Mouse (Mus musculus) hindbrain, embryonic 12.5 days (tissue): ENCODE measurements at regions not wholly inside any gene's neighbourhood (a gene's known extent, or its start where the extent isn't known, plus 50 kb on each side); places are given as distances from the start of the nearest gene placed in this dataset.

ENCODE experiments used
- ATAC-seq: fragments of 200-750 bp; cut with Nextera tagmentation; 2 replicates; pipeline ENCODE4 v1.8.0; 2017; ENCODE audit warnings: moderate TSS enrichment; ENCODE audit not compliant: low FRiP score
- H3K27ac ChIP-seq: fragments of 300-500 bp; sonication (generic); 2 replicates; pipeline ENCODE4 v1.5.1; 2016; ENCODE audit warnings: mild to moderate bottlenecking
- H3K27me3 ChIP-seq: fragments of 300-500 bp; sonication (generic); 2 replicates; pipeline ENCODE4 v1.6.1; 2016; ENCODE audit warnings: mild to moderate bottlenecking
- H3K36me3 ChIP-seq: fragments of 300-500 bp; sonication (generic); 2 replicates; pipeline ENCODE4 v1.6.1; 2016; ENCODE audit warnings: mild to moderate bottlenecking
- H3K4me1 ChIP-seq: fragments of 300-500 bp; sonication (generic); 2 replicates; pipeline ENCODE4 v1.6.1; 2016
- H3K4me2 ChIP-seq: fragments of 300-500 bp; sonication (generic); replicated peaks from 2 replicates; pipeline ENCODE4 v1.6.1; 2016; ENCODE audit warnings: mild to moderate bottlenecking
- H3K4me3 ChIP-seq: fragments of 300-500 bp; sonication (generic); 2 replicates; pipeline ENCODE4 v1.5.1; 2016; ENCODE audit warnings: mild to moderate bottlenecking
- H3K9ac ChIP-seq: fragments of 300-500 bp; sonication (generic); 2 replicates; pipeline ENCODE4 v1.6.1; 2016; ENCODE audit warnings: mild to moderate bottlenecking, moderate library complexity
- H3K9me3 ChIP-seq: fragments of 300-500 bp; sonication (generic); replicated peaks from 2 replicates; pipeline ENCODE4 v1.6.1; 2016; ENCODE audit warnings: mild to moderate bottlenecking
- WGBS: fragments of 180-500 bp; shearing (Covaris S2); methylation state at CpG from one replicate; pipeline ENCODE4 v1.1.7; 2016; 5-methylcytosine and 5-hydroxymethylcytosine counted together

DNA sequence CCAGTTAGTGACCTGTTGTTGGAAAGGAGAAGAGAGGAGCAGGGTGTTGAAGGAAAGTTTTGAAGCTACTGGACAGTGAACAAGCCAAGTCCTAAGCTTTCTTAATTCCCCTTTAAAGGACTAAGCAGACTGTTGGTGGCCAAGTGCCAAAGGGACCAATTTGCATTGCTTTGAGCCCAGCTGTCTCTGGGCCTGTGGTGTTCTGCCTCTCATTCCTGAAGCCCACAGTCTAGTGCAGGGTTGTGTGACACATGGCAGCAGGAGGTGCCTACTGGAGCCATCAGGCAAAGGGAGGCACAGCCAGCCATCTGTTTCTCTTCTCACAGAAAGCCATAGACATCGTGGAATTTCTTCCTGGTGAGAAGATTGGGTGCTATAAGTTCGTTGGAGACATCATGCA is 278.6 kb downstream of the Myh15 start:
- Histone ChIP-seq H3K36me3 (no peaks in the 10 kb centered on the region), H3K4me2 (no peak overlapping the region), H3K27me3 (no peaks in the 10 kb centered on the region), H3K27ac (no peak overlapping the region), H3K4me3 (no peak overlapping the region), H3K9me3 (no peaks in the 10 kb centered on the region), H3K9ac (no peak overlapping the region), H3K4me1 (no peaks in the 10 kb centered on the region)
- WGBS, result 59% methylated on average over 2 of the region's 2 CpGs
- ATAC-seq, result no peak

- H3K36me3 ChIP-seq, result no peaks in the 10 kb centered on the region
- H3K4me2 ChIP-seq, result no peak overlapping the region
- H3K27ac ChIP-seq, result no peak overlapping the region
- no peaks in the 10 kb centered on the region for H3K9me3 ChIP-seq
- H3K27me3 ChIP-seq, result no peaks in the 10 kb centered on the region
- H3K4me3 ChIP-seq, result no peak overlapping the region
- no peaks in the 10 kb centered on the region for H3K4me1 ChIP-seq
- ATAC-seq, result no peak
- no peak overlapping the region for H3K9ac ChIP-seq
- WGBS, result 100% methylated on average over 1 of the region's 1 CpGs
These were observed 280.7 kb downstream of the Myh15 start for GRCm38 (mm10) chr16:49337948-49338347.

- Histone ChIP-seq H3K9ac (no peak overlapping the region), H3K36me3 (no peaks in the 10 kb centered on the region), H3K27me3 (no peaks in the 10 kb centered on the region), H3K4me1 (no peaks in the 10 kb centered on the region), H3K4me2 (no peak overlapping the region), H3K27ac (no peak overlapping the region), H3K4me3 (no peak overlapping the region), H3K9me3 (no peaks in the 10 kb centered on the region)
- 79% methylated on average over 3 of the region's 3 CpGs for WGBS
- ATAC-seq, result no peak
These were observed 301.1 kb downstream of the Myh15 start for GRCm38 (mm10) chr16:49358404-49358803.

GRCm38 (mm10) chr16:49361731-49362130 is 304.4 kb downstream of the Myh15 start:
- WGBS, result 90% methylated on average over 1 of the region's 1 CpGs
- no peak for ATAC-seq
- H3K27ac ChIP-seq, result no peak overlapping the region

GRCm38 (mm10) chr16:49369450-49369849 is 312.2 kb downstream of the Myh15 start:
- H3K4me2 ChIP-seq, result no peak overlapping the region
- H3K27me3 ChIP-seq, result no peaks in the 10 kb centered on the region
- no peak for ATAC-seq
- H3K4me3 ChIP-seq, result no peak overlapping the region
- no peaks in the 10 kb centered on the region for H3K4me1 ChIP-seq
- WGBS, result 90% methylated on average over 9 of the region's 9 CpGs
- H3K9me3 ChIP-seq, result no peaks in the 10 kb centered on the region
- H3K9ac ChIP-seq, result no peak overlapping the region
- H3K27ac ChIP-seq, result no peak overlapping the region
- H3K36me3 ChIP-seq, result no peaks in the 10 kb centered on the region

More at GRCm38 (mm10) chr16:49361731-49362130, 304.4 kb downstream of the Myh15 start:
- H3K4me1 ChIP-seq, result no peaks in the 10 kb centered on the region
- no peak overlapping the region for H3K9ac ChIP-seq
- no peaks in the 10 kb centered on the region for H3K27me3 ChIP-seq
- H3K36me3 ChIP-seq, result no peaks in the 10 kb centered on the region
- H3K9me3 ChIP-seq, result no peaks in the 10 kb centered on the region
- no peak overlapping the region for H3K4me2 ChIP-seq
- H3K4me3 ChIP-seq, result no peak overlapping the region

DNA sequence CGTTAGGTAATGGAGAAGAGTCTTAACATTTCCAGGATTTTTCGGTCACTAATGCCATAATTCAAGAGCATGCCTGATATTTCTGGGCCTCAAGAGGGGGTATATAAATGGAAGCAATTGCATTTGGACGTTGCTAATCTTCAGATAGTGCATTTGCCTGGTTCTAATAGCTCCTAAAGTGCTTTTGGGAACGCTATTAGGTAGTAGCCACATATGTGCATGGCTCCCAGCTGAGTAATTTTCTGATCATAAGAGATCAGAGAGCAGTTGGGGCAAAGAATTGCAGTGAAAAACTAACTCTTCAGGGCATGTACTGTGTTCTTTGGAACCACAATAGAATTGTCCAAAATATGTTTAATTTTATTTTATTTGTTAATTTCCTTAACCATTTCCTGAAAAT is 317.8 kb downstream of the Myh15 start:
- H3K36me3 ChIP-seq, result no peaks in the 10 kb centered on the region
- no peak overlapping the region for H3K4me3 ChIP-seq
- ATAC-seq, result no peak
- no peak overlapping the region for H3K4me2 ChIP-seq
- no peaks in the 10 kb centered on the region for H3K4me1 ChIP-seq
- no peaks in the 10 kb centered on the region for H3K27me3 ChIP-seq
- H3K9ac ChIP-seq, result no peak overlapping the region
- H3K27ac ChIP-seq, result no peak overlapping the region
- 71% methylated on average over 4 of the region's 4 CpGs for WGBS
- no peaks in the 10 kb centered on the region for H3K9me3 ChIP-seq

- H3K27me3 ChIP-seq, result no peaks in the 10 kb centered on the region
These were observed 320.0 kb upstream of the Ift57 start for GRCm38 (mm10) chr16:49378917-49379473.

DNA sequence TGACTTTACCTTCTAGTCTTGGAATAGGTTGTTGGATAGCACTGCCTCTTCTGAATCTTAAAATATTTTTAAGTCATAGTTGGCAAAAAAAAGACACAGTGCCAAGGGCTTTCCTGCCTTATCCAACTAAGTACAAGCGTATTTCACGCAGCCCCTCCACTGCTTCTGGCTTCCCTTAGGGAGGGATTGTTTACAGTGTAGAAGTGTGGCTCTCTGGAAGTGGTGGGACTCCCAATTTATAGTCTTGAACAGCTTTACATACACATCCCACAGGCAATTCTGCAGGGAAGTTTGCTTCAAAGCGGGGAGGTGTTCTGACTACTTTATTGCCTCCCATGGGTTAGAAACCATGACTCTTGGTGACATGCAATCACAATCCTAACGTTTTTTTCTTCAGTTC is 310.9 kb upstream of the Ift57 start:
- H3K9me3 ChIP-seq, result no peaks in the 10 kb centered on the region
- H3K4me2 ChIP-seq, result no peak overlapping the region
- no peak overlapping the region for H3K4me3 ChIP-seq
- H3K27me3 ChIP-seq, result no peaks in the 10 kb centered on the region
- no peak for ATAC-seq
- no peaks in the 10 kb centered on the region for H3K4me1 ChIP-seq
- H3K9ac ChIP-seq, result no peak overlapping the region
- 72% methylated on average over 4 of the region's 4 CpGs for WGBS
- H3K27ac ChIP-seq, result no peak overlapping the region
- H3K36me3 ChIP-seq, result no peaks in the 10 kb centered on the region

More at GRCm38 (mm10) chr16:49378917-49379473, 320.0 kb upstream of the Ift57 start:
- no peaks in the 10 kb centered on the region for H3K36me3 ChIP-seq
- no peak overlapping the region for H3K9ac ChIP-seq
- ATAC-seq, result no peak
- no peak overlapping the region for H3K27ac ChIP-seq
- no peak overlapping the region for H3K4me3 ChIP-seq
- no peaks in the 10 kb centered on the region for H3K9me3 ChIP-seq
- H3K4me1 ChIP-seq, result no peaks in the 10 kb centered on the region
- H3K4me2 ChIP-seq, result no peak overlapping the region

GRCm38 (mm10) chr16:49407956-49408795 is 290.9 kb upstream of the Ift57 start:
- Histone ChIP-seq H3K36me3 (no peaks in the 10 kb centered on the region), H3K27me3 (no peaks in the 10 kb centered on the region), H3K4me1 (peaks cover 10% of the 10 kb centered on the region; the same call in 1 of the 2 replicates), H3K4me2 (peak overlapping the region; percentile 34), H3K4me3 (no peak overlapping the region), H3K27ac (peak overlapping the region; percentile 26), H3K9me3 (no peaks in the 10 kb centered on the region), H3K9ac (no peak overlapping the region)
- 22% methylated on average over 16 of the region's 16 CpGs for WGBS
- ATAC-seq, result peak; percentile 88

GRCm38 (mm10) chr16:49409235-49409634 is 289.8 kb upstream of the Ift57 start:
- Histone ChIP-seq H3K9ac (no peak overlapping the region), H3K27ac (no peak overlapping the region; the same call in 1 of the 2 replicates), H3K4me1 (peaks cover 10% of the 10 kb centered on the region; the same call in 1 of the 2 replicates), H3K9me3 (no peaks in the 10 kb centered on the region), H3K36me3 (no peaks in the 10 kb centered on the region), H3K27me3 (no peaks in the 10 kb centered on the region), H3K4me3 (no peak overlapping the region), H3K4me2 (no peak overlapping the region)
- WGBS, result 90% methylated on average over 4 of the region's 4 CpGs
- no peak for ATAC-seq

DNA sequence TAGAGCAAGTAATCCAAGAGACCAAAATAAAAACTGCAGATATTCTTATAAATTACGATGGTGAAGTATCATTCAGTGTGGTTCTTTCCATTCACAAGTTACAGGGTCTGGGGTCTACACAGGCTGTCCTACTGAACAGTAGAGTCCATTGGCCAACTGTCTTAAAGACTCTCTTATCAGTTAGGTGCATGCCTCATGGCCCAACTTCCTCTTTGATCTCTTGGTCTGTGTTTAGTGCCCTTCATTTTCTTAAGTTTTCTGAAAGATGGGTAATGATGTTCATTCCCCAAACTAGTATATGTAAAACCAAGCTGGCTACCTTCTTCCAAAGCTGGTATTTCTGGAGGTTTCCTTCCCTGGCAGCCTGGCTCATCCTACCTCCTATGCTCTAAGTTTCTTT is 268.7 kb upstream of the Ift57 start:
- H3K4me1 ChIP-seq, result no peaks in the 10 kb centered on the region
- H3K9ac ChIP-seq, result no peak overlapping the region

GRCm38 (mm10) chr16:49431902-49432301 is 267.1 kb upstream of the Ift57 start:
- Histone ChIP-seq H3K9me3 (no peaks in the 10 kb centered on the region), H3K9ac (no peak overlapping the region), H3K4me3 (no peak overlapping the region), H3K36me3 (no peaks in the 10 kb centered on the region), H3K27me3 (no peaks in the 10 kb centered on the region), H3K27ac (no peak overlapping the region), H3K4me2 (no peak overlapping the region), H3K4me1 (no peaks in the 10 kb centered on the region)
- WGBS, result 77% methylated on average over 2 of the region's 2 CpGs
- ATAC-seq, result no peak

More for the DNA sequence above, 268.7 kb upstream of the Ift57 start:
- WGBS, result 91% methylated on average over 1 of the region's 1 CpGs
- no peaks in the 10 kb centered on the region for H3K27me3 ChIP-seq
- H3K36me3 ChIP-seq, result no peaks in the 10 kb centered on the region
- H3K4me3 ChIP-seq, result no peak overlapping the region
- H3K27ac ChIP-seq, result no peak overlapping the region
- no peak overlapping the region for H3K4me2 ChIP-seq
- no peak for ATAC-seq
- no peaks in the 10 kb centered on the region for H3K9me3 ChIP-seq

- Histone ChIP-seq H3K36me3 (no peaks in the 10 kb centered on the region), H3K27ac (no peak overlapping the region), H3K4me3 (no peak overlapping the region), H3K9ac (no peak overlapping the region), H3K9me3 (no peaks in the 10 kb centered on the region), H3K27me3 (no peaks in the 10 kb centered on the region), H3K4me1 (no peaks in the 10 kb centered on the region), H3K4me2 (no peak overlapping the region)
- ATAC-seq, result no peak
- WGBS, result 69% methylated on average over 1 of the region's 1 CpGs
These were observed 257.8 kb upstream of the Ift57 start for GRCm38 (mm10) chr16:49441225-49441624.
